In the genomic region with DNA sequence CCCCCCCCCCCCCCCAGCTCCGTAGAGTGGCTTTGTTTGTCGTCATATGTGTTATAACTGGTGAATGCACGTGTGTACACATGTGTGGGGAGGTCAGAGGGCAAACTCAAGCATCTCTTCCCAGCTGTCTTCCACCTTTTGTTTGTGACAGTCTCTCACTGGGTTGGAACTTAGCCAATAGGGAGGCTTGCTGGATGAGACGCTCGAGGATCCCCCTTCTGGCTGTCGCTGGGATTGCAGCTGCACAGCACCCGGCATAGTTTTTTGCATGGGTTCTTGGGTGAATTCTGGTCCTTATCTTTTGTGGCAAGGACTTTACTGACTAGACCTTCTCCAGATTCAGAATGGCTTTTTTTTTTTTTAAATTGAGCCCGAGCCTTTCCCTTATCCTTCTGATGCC, we compare ENCODE assay signal across 9 mouse cellular contexts.
DNase-seq lines count a peak whose midpoint lies in the region; TF ChIP-seq lines count a peak whose summit lies in the region.
"Had no signal": no experiment of that assay in that cellular context is flagged by ENCODE, and none has a peak within 500 bp of the region (broad histone marks: within the 10 kb centered on the region; RNA-seq: fewer than 3 reads in every experiment).

No protein-coding gene starts in this region.

- intact Hi-C loops in heart, adult 2 months (cut with DNase I): loop anchor here (1.0 kb wide), 1 partner anchor 67 kb away; no protein-coding TSS in a partner anchor

- H3K9ac ChIP-seq in heart, adult 2 months (ENCODE audit: low read depth, low read length): no peak overlapping the region
- H3K9ac ChIP-seq: hindbrain, embryonic 15.5 days had no signal

- peak; percentile 32 to 66 for DNase-seq in heart, adult 2 months
- DNase-seq in heart, adult 11 months: no peak
- DNase-seq in MN1 (ENCODE audit: low spot score): peak; percentile 50
- peak; percentile 60 for DNase-seq in cerebellum, adult 8-10 months
- DNase-seq in heart, adult 8-10 months (ENCODE audit: low spot score): peak; percentile 37
- DNase-seq in layer of hippocampus, postnatal 14 days (ENCODE audit: low spot score in 2 of 2): peak; percentile 40 to 64
- DNase-seq in lung, postnatal 14 days: peak; percentile 73
- peak; percentile 31 for DNase-seq in thymus, postnatal 0 days (ENCODE audit: low spot score)

- H3K36me3 ChIP-seq in heart, adult 2 months (ENCODE audit: control insufficient read depth, insufficient read depth, low read length): no peaks in the 10 kb centered on the region
- H3K36me3 ChIP-seq: hindbrain, embryonic 15.5 days had no signal

- no peak overlapping the region for H3K4me3 ChIP-seq in heart, adult 2 months
- H3K4me3 ChIP-seq: hindbrain, embryonic 15.5 days had no signal

- TF ChIP-seq POLR2A in heart, adult 2 months (IDR thresholded peaks at IDR 0.05; ENCODE audit: insufficient read depth, low read depth, low read length): no peak

- TF ChIP-seq EP300 in heart, adult 2 months (IDR thresholded peaks at IDR 0.05; ENCODE audit: insufficient read depth, low read depth, low read length): no peak

- no peak overlapping the region for H3K27ac ChIP-seq in heart, adult 2 months
- H3K27ac ChIP-seq: hindbrain, embryonic 15.5 days had no signal

- WGBS in heart, adult 2 months: 6% methylated on average over 8 of the region's 8 CpGs

- H3K27me3 ChIP-seq in heart, adult 2 months (ENCODE audit: control insufficient read depth, insufficient read depth, low read length): no peaks in the 10 kb centered on the region
- H3K27me3 ChIP-seq: hindbrain, embryonic 15.5 days had no signal

- no peaks in the 10 kb centered on the region for H3K4me1 ChIP-seq in heart, adult 2 months (ENCODE audit: control insufficient read depth, insufficient read depth, low read length)
- H3K4me1 ChIP-seq: hindbrain, embryonic 15.5 days had no signal

- peak; percentile 81 for TF ChIP-seq CTCF in heart, adult 2 months (IDR thresholded peaks at IDR 0.05)

- no peaks in the 10 kb centered on the region for H3K79me2 ChIP-seq in heart, adult 2 months (replicated peaks; ENCODE audit: control insufficient read depth, insufficient read depth, low read length)
